Mouse (Mus musculus): ENCODE results near the gene Anks1b. TPM values are rescaled to one million over a fixed set of nuclear protein-coding genes. Genes with fewer than 3 reads are reported as not detected.
A peak's percentile ranks its signal among the peaks of the same experiment; 100 is the strongest.

Gene Anks1b
- total RNA-seq, 2 experiments from 2014 or later = 480 to 546 TPM

GRCm38 (mm10) chr10:90708822-90709601 lies 835.7 kb downstream of the Anks1b start:
- DNase-seq (ENCODE audit: extremely low spot score in 1 of 2, low spot score in 1 of 2) = no peak

GRCm38 (mm10) chr10:90709602-90709931 lies 836.3 kb downstream of the Anks1b start:
- DNase-seq (ENCODE audit: extremely low spot score in 1 of 2, low spot score in 1 of 2) = no peak

- DNase-seq (ENCODE audit: extremely low spot score in 1 of 2, low spot score in 1 of 2) = no peak
Measured at GRCm38 (mm10) chr10:90717961-90718360, 844.7 kb downstream of the Anks1b start.

GRCm38 (mm10) chr10:90718684-90719083 lies 845.4 kb downstream of the Anks1b start:
- DNase-seq (ENCODE audit: extremely low spot score in 1 of 2, low spot score in 1 of 2) = no peak

GRCm38 (mm10) chr10:90719996-90720395 lies 846.7 kb downstream of the Anks1b start:
- no peak for DNase-seq (ENCODE audit: extremely low spot score in 1 of 2, low spot score in 1 of 2)

- DNase-seq (ENCODE audit: extremely low spot score in 1 of 2, low spot score in 1 of 2) = no peak
Measured at GRCm38 (mm10) chr10:90723071-90723494, 849.8 kb downstream of the Anks1b start.

- no peak for DNase-seq (ENCODE audit: extremely low spot score in 1 of 2, low spot score in 1 of 2)
Measured at GRCm38 (mm10) chr10:90723941-90724341, 850.6 kb downstream of the Anks1b start.

GRCm38 (mm10) chr10:90724931-90725330 lies 851.6 kb downstream of the Anks1b start:
- no peak for DNase-seq (ENCODE audit: extremely low spot score in 1 of 2, low spot score in 1 of 2)

- DNase-seq (ENCODE audit: extremely low spot score in 1 of 2, low spot score in 1 of 2) = peak in 1 of 2 experiments; percentile 68
Measured at GRCm38 (mm10) chr10:90728401-90729358, 855.4 kb downstream of the Anks1b start.

GRCm38 (mm10) chr10:90729527-90729926 lies 856.2 kb downstream of the Anks1b start:
- no peak for DNase-seq (ENCODE audit: extremely low spot score in 1 of 2, low spot score in 1 of 2)

- DNase-seq (ENCODE audit: extremely low spot score in 1 of 2, low spot score in 1 of 2) = no peak
Measured at GRCm38 (mm10) chr10:90732823-90733222, 859.5 kb downstream of the Anks1b start.

- peak in 1 of 2 experiments; percentile 54 for DNase-seq (ENCODE audit: extremely low spot score in 1 of 2, low spot score in 1 of 2)
Measured at GRCm38 (mm10) chr10:90733632-90734031, 860.3 kb downstream of the Anks1b start.

GRCm38 (mm10) chr10:90738475-90738874 lies 865.2 kb downstream of the Anks1b start:
- DNase-seq (ENCODE audit: extremely low spot score in 1 of 2, low spot score in 1 of 2) = no peak

- no peak for DNase-seq (ENCODE audit: extremely low spot score in 1 of 2, low spot score in 1 of 2)
Measured at GRCm38 (mm10) chr10:90740956-90741355, 867.6 kb downstream of the Anks1b start.

- DNase-seq (ENCODE audit: extremely low spot score in 1 of 2, low spot score in 1 of 2) = no peak
Measured at GRCm38 (mm10) chr10:90751889-90752288, 878.6 kb downstream of the Anks1b start.

GRCm38 (mm10) chr10:90753106-90753505 lies 879.8 kb downstream of the Anks1b start:
- DNase-seq (ENCODE audit: extremely low spot score in 1 of 2, low spot score in 1 of 2) = no peak

- DNase-seq (ENCODE audit: extremely low spot score in 1 of 2, low spot score in 1 of 2) = no peak
Measured at GRCm38 (mm10) chr10:90757773-90758172, 884.5 kb downstream of the Anks1b start.

GRCm38 (mm10) chr10:90759929-90760328 lies 886.6 kb downstream of the Anks1b start:
- peak in 1 of 2 experiments; percentile 33 for DNase-seq (ENCODE audit: extremely low spot score in 1 of 2, low spot score in 1 of 2)

GRCm38 (mm10) chr10:90766261-90766660 lies 893.0 kb downstream of the Anks1b start:
- no peak for DNase-seq (ENCODE audit: extremely low spot score in 1 of 2, low spot score in 1 of 2)

GRCm38 (mm10) chr10:90770403-90770955 lies 897.2 kb downstream of the Anks1b start:
- DNase-seq (ENCODE audit: extremely low spot score in 1 of 2, low spot score in 1 of 2) = no peak

- DNase-seq (ENCODE audit: extremely low spot score in 1 of 2, low spot score in 1 of 2) = no peak
Measured at GRCm38 (mm10) chr10:90771046-90771445, 897.7 kb downstream of the Anks1b start.

All from layer of hippocampus, postnatal 25 days (tissue).